Mouse (Mus musculus) bone marrow macrophage, adult 2 months (primary cell): ENCODE measurements at regions not wholly inside any gene's neighbourhood (a gene's known extent, or its start where the extent isn't known, plus 50 kb on each side); places are given as distances from the start of the nearest gene placed in this dataset.

ENCODE experiments used
- H3K27ac ChIP-seq: 2 replicates; pipeline ENCODE4 v1.5.1; 2012; ENCODE audit warnings: low read depth, low read length; ENCODE audit not compliant: insufficient read depth
- H3K4me1 ChIP-seq: 2 replicates; pipeline ENCODE4 v1.6.1; 2012; ENCODE audit warnings: low read length; ENCODE audit not compliant: control insufficient read depth, insufficient read depth
- H3K4me3 ChIP-seq: 2 replicates; pipeline ENCODE4 v1.5.1; 2012; ENCODE audit warnings: mild to moderate bottlenecking, low read length, moderate library complexity; ENCODE audit not compliant: insufficient read depth
- CTCF ChIP-seq: IDR thresholded peaks from 2 replicates; pipeline ENCODE4 v1.5.1; 2012; ENCODE audit warnings: low read depth, mild to moderate bottlenecking, low read length, moderate library complexity
- POLR2A ChIP-seq: IDR thresholded peaks from 2 replicates; pipeline ENCODE4 v1.6.1; 2012; ENCODE audit warnings: mild to moderate bottlenecking, low read depth, low read length, borderline replicate concordance

DNA sequence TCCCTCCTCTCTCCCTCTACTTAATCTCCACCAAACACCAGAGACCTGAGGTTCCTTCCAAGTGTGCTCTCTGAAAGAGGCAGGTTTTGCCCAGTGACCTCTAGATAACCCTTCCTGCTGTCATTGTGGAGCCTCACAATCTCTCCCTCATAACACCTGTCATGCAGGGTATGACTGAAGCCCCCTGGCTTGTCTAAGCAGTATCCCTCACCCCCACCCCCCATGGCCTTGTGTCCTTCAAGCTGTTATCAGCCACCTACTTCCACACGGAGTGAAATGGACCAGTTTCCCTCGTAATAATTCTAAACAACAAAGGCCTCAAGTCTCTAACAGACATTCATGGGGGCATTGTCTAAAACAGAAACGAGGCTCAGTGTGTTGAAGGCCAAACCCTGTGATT, 387.6 kb upstream of the Myt1l start:
- no peak overlapping the region for H3K27ac ChIP-seq
- H3K4me3 ChIP-seq: no peak overlapping the region
- no peaks in the 10 kb centered on the region for H3K4me1 ChIP-seq
- TF ChIP-seq POLR2A: no peak
- TF ChIP-seq CTCF: no peak

DNA sequence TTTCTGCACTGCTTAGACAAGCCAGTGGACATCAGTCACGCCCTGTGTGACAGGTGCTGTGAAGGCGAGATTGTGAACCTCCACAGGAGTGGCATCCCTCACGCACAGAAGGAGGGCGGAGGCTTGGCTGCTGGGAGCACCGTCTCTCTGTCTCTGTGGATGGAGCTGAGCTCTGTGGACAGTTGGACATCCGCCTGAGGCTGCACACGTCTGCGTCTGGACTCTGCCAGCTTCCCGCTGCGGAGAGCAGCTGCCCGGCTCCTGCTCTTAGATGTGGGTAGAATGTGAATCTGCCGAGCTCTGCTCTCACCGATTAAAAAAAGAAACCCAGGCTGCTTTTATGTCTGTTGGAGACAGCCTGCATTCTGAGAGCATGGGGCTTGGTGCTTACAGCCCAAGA, 387.1 kb upstream of the Myt1l start:
- Histone ChIP-seq H3K4me1 (no peaks in the 10 kb centered on the region), H3K27ac (no peak overlapping the region), H3K4me3 (no peak overlapping the region)
- TF ChIP-seq POLR2A: no peak
- no peak for TF ChIP-seq CTCF

DNA sequence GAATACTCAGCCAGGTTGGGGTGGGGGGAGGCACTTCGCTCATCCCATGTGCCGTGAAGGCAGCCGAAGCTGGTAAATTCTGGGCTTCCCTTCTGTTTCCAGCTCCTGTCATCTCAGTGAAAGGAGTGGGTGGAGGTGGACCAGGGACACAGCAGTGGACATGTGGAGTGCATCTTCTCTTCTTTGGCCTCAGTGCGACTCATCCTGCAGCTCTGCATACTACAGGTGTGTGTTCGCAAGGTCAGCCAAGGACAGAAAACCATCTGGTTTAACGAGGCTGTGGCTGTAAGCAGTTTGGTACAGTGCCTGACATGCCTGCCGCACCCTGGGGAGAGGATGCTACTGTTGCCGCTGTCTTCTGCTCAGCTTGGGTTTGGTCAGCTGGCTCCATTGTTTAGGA, 386.3 kb upstream of the Myt1l start:
- Histone ChIP-seq H3K4me3 (no peak overlapping the region), H3K4me1 (no peaks in the 10 kb centered on the region), H3K27ac (no peak overlapping the region)
- TF ChIP-seq POLR2A: no peak
- no peak for TF ChIP-seq CTCF

DNA sequence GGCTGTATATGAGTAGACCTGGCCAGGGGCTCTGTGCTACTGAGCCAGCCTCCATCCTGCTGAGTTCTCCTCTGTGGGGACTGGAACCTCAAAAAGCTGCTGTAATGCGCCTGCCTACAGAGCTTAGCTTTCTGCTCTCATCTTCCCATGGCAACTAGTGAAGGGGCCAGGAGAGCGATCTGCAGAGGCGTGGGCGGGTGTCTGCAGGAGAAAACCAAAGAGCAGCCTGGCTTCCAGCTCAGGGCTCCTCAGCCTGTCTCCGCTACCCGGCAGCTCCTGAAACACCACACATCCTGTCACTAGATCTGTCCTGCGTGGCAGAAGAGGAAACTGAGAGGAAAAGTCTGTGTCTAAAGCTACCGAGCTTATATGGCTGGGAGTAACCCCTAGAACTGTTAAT, 384.9 kb upstream of the Myt1l start:
- no peaks in the 10 kb centered on the region for H3K4me1 ChIP-seq
- TF ChIP-seq CTCF (no peak), POLR2A (no peak)
- H3K27ac ChIP-seq: no peak overlapping the region
- no peak overlapping the region for H3K4me3 ChIP-seq

DNA sequence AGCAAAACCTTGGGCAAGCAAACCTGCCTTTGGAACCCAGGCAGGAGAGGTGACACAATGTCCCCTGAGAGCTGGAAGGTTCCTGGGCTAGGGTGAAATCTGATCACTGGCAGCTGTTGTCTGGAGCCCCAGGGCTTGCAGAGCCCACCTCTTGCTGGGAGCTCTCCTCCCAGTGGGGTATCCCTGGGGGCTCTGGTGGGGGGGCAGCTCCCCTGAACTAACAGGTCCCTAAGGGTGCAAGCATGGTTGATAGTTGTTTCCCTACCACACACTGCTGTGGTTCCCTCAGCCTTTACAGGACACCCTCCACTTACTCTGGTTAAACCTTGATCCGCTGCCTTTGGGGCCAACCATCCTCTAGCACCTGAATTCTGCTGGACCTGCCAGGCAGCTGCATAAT, 367.3 kb upstream of the Myt1l start:
- no peak overlapping the region for H3K4me3 ChIP-seq
- no peak overlapping the region for H3K27ac ChIP-seq
- H3K4me1 ChIP-seq: no peaks in the 10 kb centered on the region
- no peak for TF ChIP-seq POLR2A
- TF ChIP-seq CTCF: no peak

DNA sequence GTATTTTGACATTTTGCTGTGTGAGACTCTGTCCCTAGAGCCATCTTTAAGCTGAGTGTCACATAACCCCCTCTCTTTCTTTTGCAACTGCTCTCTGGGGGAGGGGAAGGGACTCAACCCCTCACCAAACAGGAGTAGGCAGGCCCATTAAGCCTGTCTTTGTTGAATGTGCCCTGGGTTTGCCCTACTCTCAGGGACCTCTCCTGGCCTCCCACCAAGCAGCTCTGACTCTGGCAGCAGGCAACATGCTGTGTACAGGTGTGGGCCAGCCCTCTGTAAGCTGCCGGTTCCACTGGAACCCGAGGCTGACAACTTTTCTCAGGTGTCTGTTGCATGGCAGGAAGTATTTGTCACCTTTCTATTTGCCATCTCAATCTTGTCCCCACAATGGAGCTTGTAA, 366.6 kb upstream of the Myt1l start:
- Histone ChIP-seq H3K27ac (no peak overlapping the region), H3K4me1 (no peaks in the 10 kb centered on the region), H3K4me3 (no peak overlapping the region)
- no peak for TF ChIP-seq POLR2A
- no peak for TF ChIP-seq CTCF

DNA sequence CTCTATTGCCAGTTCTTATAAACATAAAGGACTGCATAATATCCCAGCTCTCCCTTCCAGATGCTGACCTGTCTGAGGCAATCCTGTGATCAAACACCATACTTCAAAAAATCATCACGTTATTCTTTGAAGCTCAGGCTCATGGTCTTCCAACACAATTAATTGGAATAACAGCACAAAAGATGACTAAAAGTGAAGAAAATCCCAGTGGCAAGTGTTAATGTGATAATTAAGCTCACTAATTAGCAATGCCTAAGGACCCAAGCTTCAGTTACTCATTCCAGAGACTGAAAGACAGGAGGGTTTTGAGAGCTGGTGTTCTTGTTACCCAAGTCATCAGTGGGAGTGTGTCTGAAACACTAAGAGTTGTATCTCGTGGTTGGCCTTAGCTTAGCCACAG, 363.5 kb upstream of the Myt1l start:
- no peak overlapping the region for H3K27ac ChIP-seq
- no peak overlapping the region for H3K4me3 ChIP-seq
- no peaks in the 10 kb centered on the region for H3K4me1 ChIP-seq
- TF ChIP-seq POLR2A (no peak), CTCF (no peak)

DNA sequence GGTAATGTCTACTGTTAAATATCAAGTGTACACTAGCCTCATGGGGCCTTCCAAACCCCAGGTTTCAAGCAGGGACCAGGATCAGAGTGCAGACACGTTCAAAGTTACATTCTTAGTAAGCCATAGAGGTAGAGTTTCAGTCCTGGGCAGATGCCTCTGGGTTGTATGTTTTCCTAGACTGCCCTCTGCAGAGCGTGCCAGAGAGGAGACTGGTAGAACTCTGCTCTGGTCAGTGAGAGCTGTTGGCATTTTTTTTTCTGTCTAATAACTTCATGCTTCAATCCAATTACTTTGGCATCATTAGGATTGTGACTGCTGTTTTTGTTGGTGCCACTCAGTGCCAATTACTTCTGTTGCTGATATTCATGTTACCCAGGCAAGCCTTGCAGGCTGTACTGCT, 361.9 kb upstream of the Myt1l start:
- Histone ChIP-seq H3K27ac (no peak overlapping the region), H3K4me3 (no peak overlapping the region), H3K4me1 (no peaks in the 10 kb centered on the region)
- TF ChIP-seq POLR2A (no peak), CTCF (no peak)

DNA sequence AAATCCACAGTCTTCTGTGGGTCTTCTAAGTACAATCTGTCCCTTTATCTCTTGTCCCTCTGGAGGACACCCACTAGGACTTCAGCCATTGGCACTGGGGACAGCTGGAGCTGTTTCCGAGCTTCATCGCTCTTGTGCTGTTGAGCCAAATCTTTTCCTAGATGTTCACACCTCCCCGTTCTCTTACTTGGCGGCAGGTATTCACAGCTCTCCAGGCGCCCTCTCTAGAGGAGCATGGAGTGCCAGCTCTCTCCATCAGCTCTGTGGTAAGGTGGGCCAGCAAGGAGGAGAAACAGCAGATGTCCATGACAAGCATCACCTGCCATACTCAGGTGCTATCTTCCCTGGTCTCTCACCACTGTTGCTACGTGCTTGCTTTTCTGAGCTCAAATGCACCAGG, 360.3 kb upstream of the Myt1l start:
- no peak overlapping the region for H3K27ac ChIP-seq
- TF ChIP-seq CTCF: no peak
- no peaks in the 10 kb centered on the region for H3K4me1 ChIP-seq
- H3K4me3 ChIP-seq: no peak overlapping the region

DNA sequence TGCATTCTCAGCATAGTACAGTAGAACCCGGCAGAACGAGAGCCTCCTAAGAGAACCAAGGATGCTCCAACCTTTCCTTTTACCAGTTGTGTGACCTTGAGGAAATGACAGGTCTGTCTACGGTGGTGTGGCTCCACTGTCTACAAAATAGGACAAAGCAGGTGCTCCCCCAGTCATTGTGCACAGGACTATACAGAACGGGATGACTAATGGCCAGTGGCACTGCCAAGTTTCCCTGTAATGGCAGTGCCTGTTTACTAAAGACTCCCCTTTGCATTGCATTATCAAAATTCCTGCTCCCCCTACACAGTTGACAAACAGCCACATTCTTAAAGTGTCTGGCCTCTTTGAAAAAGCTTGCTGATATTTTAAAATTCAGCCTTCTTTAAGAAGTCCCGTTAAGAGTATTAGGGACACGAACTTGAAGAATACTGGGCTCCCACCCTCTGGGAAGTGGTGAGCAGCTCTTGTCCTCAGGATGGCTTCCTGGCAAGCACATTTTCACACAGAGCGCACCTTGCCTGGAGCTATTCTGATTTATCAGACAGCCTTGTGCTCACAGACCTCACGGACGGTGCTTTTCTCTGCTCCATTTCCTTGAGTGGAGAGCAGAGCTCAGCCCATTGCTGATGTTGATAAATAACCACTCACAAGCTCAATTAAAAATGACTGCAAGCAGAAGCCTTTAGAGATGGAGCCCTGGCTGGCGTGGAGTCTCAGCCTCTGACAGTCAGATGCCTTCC, 352.3 kb upstream of the Myt1l start:
- TF ChIP-seq CTCF: no peak
- no peak for TF ChIP-seq POLR2A

DNA sequence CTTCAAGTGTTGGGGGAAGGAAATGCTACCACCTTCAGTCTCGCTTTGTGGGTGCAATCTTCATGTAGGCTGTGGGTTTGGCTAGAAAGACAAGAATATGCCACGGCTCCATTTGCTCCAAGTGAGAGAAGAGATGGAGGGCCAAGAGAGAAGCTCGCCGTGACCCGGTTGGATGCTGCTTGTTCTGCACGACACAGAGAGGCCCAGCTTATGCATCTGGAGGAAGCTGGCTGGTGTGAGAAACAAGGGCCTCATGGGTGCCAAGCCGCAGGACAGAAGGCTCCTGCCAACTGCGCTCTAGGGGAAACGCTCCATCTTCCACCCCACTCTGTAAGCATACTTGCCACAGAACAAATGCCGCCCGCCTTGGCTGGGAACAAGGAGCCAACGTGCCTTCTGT, 351.0 kb upstream of the Myt1l start:
- Histone ChIP-seq H3K27ac (no peak overlapping the region), H3K4me1 (no peaks in the 10 kb centered on the region), H3K4me3 (no peak overlapping the region)
- TF ChIP-seq POLR2A (no peak), CTCF (no peak)

More for the DNA sequence above, 352.3 kb upstream of the Myt1l start:
- Histone ChIP-seq H3K27ac (no peak overlapping the region), H3K4me3 (no peak overlapping the region), H3K4me1 (no peaks in the 10 kb centered on the region)
